Comparison of ENCODE assay signal across 26 mouse cellular contexts in the genomic region with DNA sequence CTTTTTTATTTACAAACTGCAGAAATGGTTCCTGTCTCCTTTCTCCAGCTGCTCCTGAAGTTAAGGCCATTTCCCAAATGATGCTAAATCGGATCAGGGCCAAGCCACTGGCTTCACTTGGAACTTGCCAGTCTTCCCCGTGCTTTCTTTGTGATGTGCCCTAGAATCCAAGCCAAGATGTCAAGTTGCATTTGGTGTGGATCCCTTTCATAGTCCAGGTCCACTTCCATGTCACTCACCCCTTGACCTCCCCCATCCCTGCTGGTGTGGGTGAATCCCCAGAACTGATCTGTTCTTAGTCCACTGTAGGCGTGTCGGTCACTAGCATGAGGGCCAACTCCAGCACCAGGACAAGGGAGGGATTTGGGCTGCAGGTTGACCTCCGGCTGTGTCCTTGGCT. TPM values are rescaled to one million over a fixed set of nuclear protein-coding genes. Genes with fewer than 3 reads are reported as not detected.
DNase-seq lines count a peak whose midpoint lies in the region; ATAC-seq and TF ChIP-seq lines count a peak whose summit lies in the region.
"Had no signal": no experiment of that assay in that cellular context is flagged by ENCODE, and none has a peak within 500 bp of the region (broad histone marks: within the 10 kb centered on the region; RNA-seq: fewer than 3 reads in every experiment).

No protein-coding gene starts in this region.

- H3K27ac ChIP-seq in liver, adult 2 months (replicated peaks; ENCODE audit: insufficient read depth, low read depth, low read length), result no peak overlapping the region
- no peak overlapping the region for H3K27ac ChIP-seq in liver, embryonic 11.5 days (ENCODE audit: low read depth, low read length)

- peaks cover 20% of the 10 kb centered on the region for H3K4me1 ChIP-seq in liver, adult 2 months (ENCODE audit: control insufficient read depth, insufficient read depth, low read length)
- H3K4me1 ChIP-seq in liver, embryonic 11.5 days (replicated peaks; ENCODE audit: control insufficient read depth, insufficient read depth, low read length), result no peaks in the 10 kb centered on the region

- no peak for ATAC-seq in liver, embryonic 11.5 days (replicated peaks; ENCODE audit: low FRiP score)
- ATAC-seq: activated CD4-positive, CD25-positive, alpha-beta regulatory T cell, adult 4 months; CD4-positive, CD25-positive, alpha-beta regulatory T cell, adult 4 months; Patski had no signal

- H3K79me2 ChIP-seq in liver, adult 2 months (ENCODE audit: control insufficient read depth, insufficient read depth, low read length), result no peaks in the 10 kb centered on the region

- no peaks in the 10 kb centered on the region for H3K9me3 ChIP-seq in liver, embryonic 11.5 days (ENCODE audit: control insufficient read depth, low read length)
- H3K9me3 ChIP-seq: G1E had no signal

- H3K9ac ChIP-seq in liver, adult 2 months (ENCODE audit: low read depth, low read length), result no peak overlapping the region
- no peak overlapping the region for H3K9ac ChIP-seq in liver, embryonic 11.5 days (ENCODE audit: low read depth, low read length)

- peak; percentile 99 for DNase-seq in liver, adult 2 months (ENCODE audit: extremely low read depth, low read depth, low spot score)
- DNase-seq in liver, embryonic 11.5 days (ENCODE audit: low spot score), result no peak
- DNase-seq in MN1 (ENCODE audit: low spot score) (peak; percentile 74), adipocyte (ENCODE audit: low spot score) (peak; percentile 28)
- DNase-seq in Muller cell, postnatal 12 days (ENCODE audit: inconsistent ontology term), result peak; percentile 75
- DNase-seq in adrenal gland, postnatal 4 days (ENCODE audit: low spot score in 2 of 2), result no peak
- DNase-seq in adrenal gland, adult (ENCODE audit: inconsistent age in 2 of 2, low spot score in 1 of 2), result no peak
- DNase-seq in testis, postnatal 14 days (ENCODE audit: low spot score), result no peak
- DNase-seq: adrenal gland, adult 2 months; adrenal gland, adult 8-10 months; adrenal gland, postnatal 10 days; adrenal gland, postnatal 14 days; adrenal gland, postnatal 25 days; adrenal gland, postnatal 36 days; B cell, adult 2 months; cerebellum, adult 11 months; cerebellum, adult 11-12 months; cerebellum, adult 18-20 months; cerebellum, adult 2 months; cerebellum, adult 8-10 months; cerebellum, adult 9-10 months; cerebellum, adult 9-11 months had no signal

- no peaks in the 10 kb centered on the region for H3K27me3 ChIP-seq in liver, adult 2 months (ENCODE audit: control insufficient read depth, insufficient read depth, low read length)
- H3K27me3 ChIP-seq in liver, embryonic 11.5 days (replicated peaks; ENCODE audit: control insufficient read depth, insufficient read depth, low read length), result no peaks in the 10 kb centered on the region
- H3K27me3 ChIP-seq: Patski had no signal

- no peak for TF ChIP-seq CTCF in liver, adult 2 months (IDR thresholded peaks at IDR 0.05; ENCODE audit: low read depth, low read length)

- no peak overlapping the region for H3K4me2 ChIP-seq in liver, embryonic 11.5 days

- no peak overlapping the region for H3K4me3 ChIP-seq in liver, adult 2 months (ENCODE audit: insufficient read depth, low read depth, low read length)
- H3K4me3 ChIP-seq in liver, embryonic 11.5 days (ENCODE audit: low read depth, low read length), result no peak overlapping the region

- TF ChIP-seq POLR2A in liver, adult 2 months (IDR thresholded peaks at IDR 0.05; ENCODE audit: extremely low read depth, insufficient read depth, low read length), result no peak

- H3K36me3 ChIP-seq in liver, adult 2 months (ENCODE audit: control insufficient read depth, insufficient read depth, low read length), result peaks cover 5% of the 10 kb centered on the region
- no peaks in the 10 kb centered on the region for H3K36me3 ChIP-seq in liver, embryonic 11.5 days (ENCODE audit: control insufficient read depth, insufficient read depth, low read length)
- H3K36me3 ChIP-seq: G1E had no signal

- WGBS in liver, adult 2 months, result 23% methylated on average over 5 of the region's 5 CpGs
- WGBS in liver, embryonic 11.5 days, result 74% methylated on average over 5 of the region's 5 CpGs

RNA-seq across cellular contexts. Expression of a gene that starts 40.0 kb away (rescaled TPM):
- 27.9 and 30.5 TPM in 2 replicates for total RNA-seq in liver, adult 2 months (2014; rRNA removed)
- polyA plus RNA-seq in liver, adult 2 months (2012; rRNA removed), result 54.9 and 65.2 TPM in 2 replicates
- polyA plus RNA-seq in liver, embryonic 11.5 days (2014; fragmentation: Nextera tagmentation; extraction: Ambion mirVana), result 52.9 and 55.8 TPM in 2 replicates
- total RNA-seq in adrenal gland, postnatal 4 days (2021), result 10 to 100 TPM; 78.2 to 82.1 TPM

RNA-seq across cellular contexts. Expression of a gene that starts 40.0 kb away (rescaled TPM):
- 6.5 and 7.0 TPM in 2 replicates for total RNA-seq in liver, adult 2 months (2014; rRNA removed)
- polyA plus RNA-seq in liver, adult 2 months (2012; rRNA removed), result 8.0 and 8.7 TPM in 2 replicates
- 16.4 and 19.4 TPM in 2 replicates for polyA plus RNA-seq in liver, embryonic 11.5 days (2014; fragmentation: Nextera tagmentation; extraction: Ambion mirVana)
- total RNA-seq in adrenal gland, postnatal 4 days (2021), result 10 to 100 TPM; 18.2 to 20.8 TPM

Comparison
In these comparisons a context has a peak if more than half of its experiments do, and no peak if none do; other contexts are left out.
1. DNase-seq: peak in liver, adult 2 months (single experiment), MN1 (single experiment), Muller cell, postnatal 12 days (single experiment) and adipocyte (single experiment); none in liver, embryonic 11.5 days (single experiment), adrenal gland, postnatal 4 days (0 of 2), adrenal gland, adult (0 of 2) and testis, postnatal 14 days (single experiment).